Mouse (Mus musculus) gastrocnemius, adult 18-20 months (tissue): Measurements from ENCODE around the gene Egf. TPM values are rescaled to one million over a fixed set of nuclear protein-coding genes. Genes with fewer than 3 reads are reported as not detected.
"Not testable (repeated sequence)": the region's sequence is repeated elsewhere in the genome, so short reads cannot be mapped to it uniquely, and the experiment has no call there.

Experiments used
- DNase-seq: peaks from one replicate; pipeline ENCODE4 v3.0.0; 2021; ENCODE audit warnings: low spot score
- long read RNA-seq, 2 experiments: library from polyadenylated mRNA; stranded (forward); transcript quantifications; one replicate each; pipeline ENCODE4 v2.0.0; 2021
- total RNA-seq, 2 experiments: library from RNA; stranded (reverse); gene quantifications; 2 replicates each; pipeline ENCODE4 v1.2.3; 2021

Egf gene
- 10 to 100 TPM; 25.9 to 30.3 TPM for total RNA-seq
- long read RNA-seq, experiment 1, full-length matches to known transcripts, result 14 of 34 reads
- long read RNA-seq, experiment 1, partial matches to known transcripts, result 9 of 34 reads
- long read RNA-seq, experiment 1, other reads (novel, unspliced or antisense), result 11 of 34 reads
- long read RNA-seq, experiment 2, full-length matches to known transcripts, result 8 of 26 reads
- long read RNA-seq, experiment 2, partial matches to known transcripts, result 15 of 26 reads
- long read RNA-seq, experiment 2, other reads (novel, unspliced or antisense), result 3 of 26 reads

- peak; percentile 34 for DNase-seq
Observed at GRCm38 (mm10) chr3:129754650-129755604, at the start of gene Egf. Gene Egf, minus strand, starts transcription at chr3:129755316.

DNA sequence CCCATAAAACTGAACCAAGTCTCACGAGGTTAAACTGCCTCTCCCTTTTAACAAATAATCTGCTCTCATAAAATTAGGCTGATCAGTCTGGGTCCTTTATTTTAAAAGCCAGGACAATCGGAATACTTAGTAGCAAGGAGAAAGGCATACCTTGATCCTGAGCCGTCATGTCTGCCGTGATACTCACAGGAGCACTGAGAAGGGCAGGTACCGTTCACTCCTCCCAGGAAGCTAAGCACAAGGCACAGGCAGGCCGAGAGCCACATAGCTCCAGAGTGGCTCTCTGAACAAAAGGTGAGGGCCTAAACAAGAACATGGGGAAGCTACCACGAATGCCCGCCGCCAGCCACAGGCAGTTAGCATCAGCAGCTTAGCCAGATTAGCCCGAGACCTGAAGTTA, 48.6 kb upstream of the Egf start, which contains the start of gene Lrit3:
Gene Lrit3, minus strand, starts transcription at position 266 of the 400 bp plus-strand sequence.
- DNase-seq, result no peak

- no peak for DNase-seq
Observed at GRCm38 (mm10) chr3:129799011-129799410, 43.9 kb upstream of the Egf start.

GRCm38 (mm10) chr3:129798551-129798950, 43.4 kb upstream of the Egf start:
- DNase-seq, result no peak

DNA sequence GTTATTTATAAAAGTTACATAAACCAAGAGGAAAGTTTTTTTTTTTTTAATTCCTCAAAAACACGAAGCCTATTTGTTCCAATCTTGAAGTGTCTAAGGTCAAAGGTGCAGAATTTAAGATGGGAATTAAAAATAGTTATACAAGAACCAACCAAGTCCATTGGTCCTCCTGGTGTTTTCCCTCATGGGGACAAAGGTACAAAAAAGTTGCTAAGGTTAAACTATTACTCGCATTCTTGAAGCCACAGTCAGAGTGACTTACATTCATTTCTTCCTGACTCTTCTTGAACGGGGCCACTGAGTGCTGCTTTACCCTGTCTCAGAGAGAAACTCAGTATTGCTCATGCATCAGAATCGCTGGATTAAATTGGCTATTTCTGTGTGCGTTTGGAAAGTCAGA, 42.2 kb upstream of the Egf start:
- no peak for DNase-seq

DNA sequence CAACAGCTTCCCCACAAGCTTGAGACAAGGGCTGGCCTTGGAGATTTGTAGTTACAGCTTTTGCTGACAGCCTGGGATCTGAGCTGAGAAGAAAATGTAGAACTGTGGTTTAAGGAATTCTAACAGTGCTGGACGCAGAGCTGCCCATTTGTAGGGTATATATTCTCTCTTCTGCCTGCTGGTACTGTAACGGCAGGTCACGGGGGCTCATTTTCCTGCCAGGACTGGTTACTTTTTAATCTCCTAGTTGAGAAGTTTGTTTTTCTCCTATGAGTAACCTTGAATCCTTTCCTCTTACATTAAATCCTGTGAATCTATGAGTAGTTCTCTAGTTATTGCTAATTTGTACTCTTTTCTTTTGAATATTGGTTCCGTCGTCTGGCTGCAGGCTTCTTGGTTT, 38.7 kb upstream of the Egf start:
- no peak for DNase-seq

DNA sequence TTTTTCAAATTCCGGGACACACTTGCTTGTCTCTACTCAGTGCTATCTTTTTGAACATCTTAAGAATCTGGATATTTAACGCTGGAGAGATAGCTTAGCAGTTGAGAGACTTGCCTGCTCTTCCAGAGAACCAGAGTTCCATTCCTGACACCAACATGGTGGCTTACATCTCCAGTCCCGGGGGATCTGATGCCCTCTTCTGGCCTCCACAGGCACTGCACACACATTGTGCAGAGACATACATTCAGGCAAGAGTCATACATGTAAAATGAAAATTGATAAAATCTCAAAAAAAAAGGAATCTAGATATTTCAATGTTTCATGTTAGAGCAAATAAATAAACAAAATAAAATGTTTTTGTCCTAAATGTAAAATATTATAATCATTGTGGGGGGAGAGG, 27.6 kb upstream of the Egf start:
- DNase-seq, result no peak

GRCm38 (mm10) chr3:129781435-129781834, 26.3 kb upstream of the Egf start:
- no peak for DNase-seq

DNA sequence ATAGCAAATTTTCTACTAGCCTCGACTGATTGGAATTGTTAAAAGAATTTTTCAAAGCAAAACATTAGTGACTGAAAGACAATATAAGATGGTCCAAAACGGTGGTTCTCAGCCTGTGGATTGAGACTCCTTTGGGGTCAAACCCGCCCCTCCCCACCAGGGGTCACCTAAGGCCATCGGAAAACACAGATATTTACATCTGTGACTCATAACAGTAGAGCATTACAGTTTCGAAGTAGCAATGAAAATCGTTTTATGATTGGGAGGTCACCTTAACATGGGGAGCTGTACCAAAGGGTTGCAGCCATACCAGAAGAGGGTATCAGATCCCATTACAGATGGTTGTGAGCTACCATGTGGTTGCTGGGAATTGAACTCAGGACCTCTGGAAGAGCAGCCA, 16.1 kb upstream of the Egf start:
- DNase-seq, result no peak

GRCm38 (mm10) chr3:129766971-129767794, 12.1 kb upstream of the Egf start:
- DNase-seq, result peak; percentile 50

GRCm38 (mm10) chr3:129766106-129766505, 11.0 kb upstream of the Egf start:
- DNase-seq, result peak; percentile 35

- not testable (repeated sequence) for DNase-seq
Observed at GRCm38 (mm10) chr3:129757599-129757998, 2.5 kb upstream of the Egf start.

DNA sequence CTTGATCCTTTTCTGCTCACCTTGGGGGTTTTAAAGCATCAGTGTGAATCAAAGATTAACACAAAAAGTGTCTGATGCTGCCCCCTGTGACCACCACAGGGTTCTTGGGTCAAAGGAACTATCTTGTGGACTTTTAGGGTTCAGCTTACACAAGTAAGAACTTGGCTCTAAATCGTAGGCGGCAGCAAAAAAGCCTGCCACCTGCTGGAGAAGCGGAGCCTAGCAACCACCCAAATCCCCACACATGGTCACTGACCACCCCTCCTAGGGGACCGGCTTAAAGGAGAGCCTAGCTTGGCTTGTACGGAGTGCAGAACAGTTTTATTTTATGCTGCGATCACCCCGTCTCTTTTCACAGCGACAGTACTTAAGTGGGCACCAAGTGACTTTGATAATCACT, 10.3 kb downstream of the Egf start:
- DNase-seq, result no peak

- no peak for DNase-seq
Observed at GRCm38 (mm10) chr3:129742781-129743180, 12.3 kb downstream of the Egf start.

- no peak for DNase-seq
Observed at GRCm38 (mm10) chr3:129738291-129739183, 16.6 kb downstream of the Egf start.

DNA sequence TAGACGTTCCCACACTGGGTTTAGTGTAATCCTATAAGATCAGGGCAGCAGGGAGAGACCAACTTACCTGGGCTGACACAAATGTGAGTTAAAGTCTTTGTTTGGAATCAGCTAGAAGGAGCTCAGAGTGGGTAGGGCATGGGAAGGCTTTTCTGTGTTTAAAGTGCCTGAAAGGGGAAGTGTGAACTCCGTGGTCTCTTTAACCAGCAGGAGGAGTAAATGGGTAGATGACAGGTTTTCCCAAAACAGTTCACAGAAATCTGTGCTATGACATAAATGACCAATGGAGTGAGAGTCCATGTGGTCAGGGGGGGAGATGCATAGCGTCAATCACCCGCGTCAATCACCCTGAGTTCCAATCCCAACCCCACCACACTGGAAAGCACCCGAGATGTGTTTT, 23.5 kb downstream of the Egf start:
- DNase-seq, result no peak

- DNase-seq, result no peak
Observed at GRCm38 (mm10) chr3:129730426-129730825, 24.7 kb downstream of the Egf start.

DNA sequence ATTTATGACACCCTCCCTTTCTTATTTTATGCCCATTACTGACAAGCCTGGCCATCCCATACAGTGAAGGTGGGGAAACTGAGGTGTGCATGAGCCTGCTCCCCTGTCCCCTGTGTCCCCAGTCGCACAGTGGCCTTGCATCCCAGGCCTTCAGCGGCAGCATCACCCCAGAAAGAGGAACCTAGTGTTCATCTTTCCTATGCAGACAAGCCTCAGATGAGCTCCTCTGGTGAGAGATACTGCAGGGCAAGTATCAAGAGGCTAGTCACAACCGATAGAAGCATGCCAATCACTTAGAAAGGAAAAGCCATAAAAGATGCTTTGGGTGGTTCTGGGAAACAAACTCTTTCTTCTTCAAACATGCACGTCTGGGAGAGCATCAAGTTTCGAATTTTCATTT, 25.2 kb downstream of the Egf start:
- no peak for DNase-seq

DNA sequence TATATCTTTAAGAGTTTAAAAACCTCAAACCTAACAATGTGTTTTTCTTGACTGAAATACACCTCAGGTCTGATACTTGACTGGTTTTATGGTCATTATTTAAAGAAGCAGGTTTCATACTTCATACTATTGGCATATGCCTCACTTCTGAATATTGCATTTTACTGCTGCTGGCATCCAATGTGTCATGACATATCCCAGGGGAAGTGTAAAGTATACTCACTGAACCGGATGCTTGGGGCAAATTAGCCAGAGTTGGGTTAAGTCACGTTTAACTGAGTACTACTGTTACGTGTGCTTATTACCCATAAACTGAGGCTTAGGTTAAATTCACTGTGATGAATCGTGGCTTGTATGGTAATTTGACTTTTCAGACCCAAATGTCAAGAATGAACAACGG, 29.5 kb downstream of the Egf start:
- DNase-seq, result no peak

GRCm38 (mm10) chr3:129724961-129725501, 30.1 kb downstream of the Egf start:
- peak; percentile 91 for DNase-seq
